Mouse (Mus musculus) hindbrain, embryonic 14.5 days (tissue): ENCODE results near the gene Polr1d. TPM values are rescaled to one million over a fixed set of nuclear protein-coding genes. Genes with fewer than 3 reads are reported as not detected.
A peak's percentile ranks its signal among the peaks of the same experiment; 100 is the strongest.

Experiments used
- ATAC-seq: fragments of 200-750 bp; cut with Nextera tagmentation; 2 replicates; pipeline ENCODE4 v1.8.0; 2017; ENCODE audit warnings: moderate number of reproducible peaks, mild to moderate bottlenecking, moderate TSS enrichment, moderate library complexity; ENCODE audit not compliant: low FRiP score
- DNase-seq: peaks from one replicate; pipeline ENCODE4 v3.0.0-alpha.2; 2015; ENCODE audit warnings: low spot score
- H3K27ac ChIP-seq: fragments of 300-500 bp; sonication (generic); 2 replicates; pipeline ENCODE4 v1.5.1; 2014; ENCODE audit warnings: mild to moderate bottlenecking, moderate library complexity
- H3K27me3 ChIP-seq: fragments of 300-500 bp; sonication (generic); 2 replicates; pipeline ENCODE4 v1.6.1; 2014; ENCODE audit warnings: mild to moderate bottlenecking, low read length, mixed read lengths; ENCODE audit not compliant: control insufficient read depth, insufficient read depth
- H3K36me3 ChIP-seq: fragments of 300-500 bp; sonication (generic); replicated peaks from 2 replicates; pipeline ENCODE4 v1.6.1; 2014; ENCODE audit not compliant: control insufficient read depth, insufficient read depth
- H3K4me1 ChIP-seq: fragments of 300-500 bp; sonication (generic); replicated peaks from 2 replicates; pipeline ENCODE4 v1.6.1; 2014; ENCODE audit warnings: antibody characterized with exemption, low read length, mixed read lengths; ENCODE audit not compliant: control insufficient read depth, insufficient read depth
- H3K4me2 ChIP-seq: fragments of 300-500 bp; sonication (generic); replicated peaks from 2 replicates; pipeline ENCODE4 v1.6.1; 2014; ENCODE audit warnings: mild to moderate bottlenecking, moderate library complexity
- H3K4me3 ChIP-seq: fragments of 300-500 bp; sonication (generic); replicated peaks from 2 replicates; pipeline ENCODE4 v1.5.1; 2014; ENCODE audit warnings: mild to moderate bottlenecking, low read length
- H3K9ac ChIP-seq: fragments of 300-500 bp; sonication (generic); 2 replicates; pipeline ENCODE4 v1.6.1; 2014
- H3K9me3 ChIP-seq: fragments of 300-500 bp; sonication (generic); 2 replicates; pipeline ENCODE4 v1.6.1; 2016; ENCODE audit warnings: low read length; ENCODE audit not compliant: control insufficient read depth
- WGBS: fragments of 180-500 bp; shearing (Covaris S2); extraction: QIAGEN DNeasy Blood & Tissue Kit; methylation state at CpG from one replicate; pipeline ENCODE4 v1.1.7; 2014; 5-methylcytosine and 5-hydroxymethylcytosine counted together
- polyA plus RNA-seq: library from polyadenylated mRNA; unstranded; fragments of >200 nt; fragmentation: Nextera tagmentation; extraction: Ambion mirVana; gene quantifications from 2 replicates; pipeline ENCODE4 v1.2.1, GENCODE M21; 2014

The Polr1d gene
- polyA plus RNA-seq, 1 experiment from 2014 or later, result 113 TPM

DNA sequence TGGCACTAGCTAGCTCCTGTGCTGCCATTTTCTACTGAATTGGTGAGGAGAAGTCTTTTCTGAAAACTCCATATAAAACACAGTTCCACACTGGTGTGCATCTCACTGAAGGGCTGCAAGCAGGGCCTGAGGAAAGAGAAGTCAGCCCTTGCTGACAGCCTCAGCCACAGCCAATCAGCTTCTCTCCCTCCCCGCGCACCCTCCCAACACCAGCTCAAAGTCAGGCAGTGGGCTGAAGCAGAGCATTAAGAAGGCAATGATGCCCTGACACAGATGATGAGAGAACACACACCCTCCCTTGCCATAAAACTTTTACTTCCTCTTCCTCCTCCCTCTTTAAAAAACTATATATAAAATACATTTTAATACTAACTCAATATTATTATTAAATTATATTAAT, 16.8 kb upstream of the Polr1d start:
- ATAC-seq (no peak), DNase-seq (no peak)
- Histone ChIP-seq H3K4me2 (no peak overlapping the region), H3K27ac (no peak overlapping the region), H3K4me3 (no peak overlapping the region), H3K36me3 (no peaks in the 10 kb centered on the region), H3K27me3 (no peaks in the 10 kb centered on the region), H3K9me3 (no peaks in the 10 kb centered on the region), H3K9ac (no peak overlapping the region), H3K4me1 (no peaks in the 10 kb centered on the region)
- 86% methylated on average over 2 of the region's 2 CpGs for WGBS

GRCm38 (mm10) chr5:147063215-147063661, 13.6 kb upstream of the Polr1d start:
- Histone ChIP-seq H3K9me3 (no peaks in the 10 kb centered on the region), H3K9ac (no peak overlapping the region), H3K4me1 (no peaks in the 10 kb centered on the region), H3K27ac (no peak overlapping the region), H3K27me3 (no peaks in the 10 kb centered on the region), H3K36me3 (no peaks in the 10 kb centered on the region), H3K4me2 (no peak overlapping the region), H3K4me3 (no peak overlapping the region)
- no peak for ATAC-seq
- WGBS, result 77% methylated on average over 8 of the region's 8 CpGs
- no peak for DNase-seq

GRCm38 (mm10) chr5:147066129-147066528, 10.7 kb upstream of the Polr1d start:
- no peaks in the 10 kb centered on the region for H3K36me3 ChIP-seq
- H3K4me1 ChIP-seq, result no peaks in the 10 kb centered on the region
- ATAC-seq (no peak), DNase-seq (no peak)
- no peak overlapping the region for H3K9ac ChIP-seq
- no peak overlapping the region for H3K27ac ChIP-seq
- no peaks in the 10 kb centered on the region for H3K9me3 ChIP-seq
- 57% methylated on average over 4 of the region's 4 CpGs for WGBS
- no peak overlapping the region for H3K4me2 ChIP-seq
- H3K27me3 ChIP-seq, result no peaks in the 10 kb centered on the region
- no peak overlapping the region for H3K4me3 ChIP-seq

DNA sequence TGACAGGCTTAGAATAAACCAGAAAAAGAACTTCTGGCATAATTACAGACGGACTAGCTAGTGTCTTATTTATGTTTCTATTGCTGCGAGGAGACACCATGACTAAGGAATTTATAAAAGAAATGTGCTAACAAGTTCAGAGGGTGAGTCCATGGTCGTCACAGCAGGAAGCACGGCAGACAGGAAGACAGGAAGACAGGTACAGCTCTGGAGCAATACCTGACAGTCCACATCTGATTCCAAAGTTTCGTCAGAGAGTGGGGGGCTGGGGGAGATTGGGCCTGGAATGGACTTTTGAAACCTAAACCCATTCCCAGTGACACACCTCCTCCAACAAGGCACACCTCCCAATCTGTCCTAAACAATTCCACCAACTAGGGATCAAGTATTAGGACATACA, 9.9 kb upstream of the Polr1d start:
- DNase-seq (no peak), ATAC-seq (no peak)
- 77% methylated on average over 5 of the region's 5 CpGs for WGBS
- Histone ChIP-seq H3K4me1 (no peaks in the 10 kb centered on the region), H3K4me3 (no peak overlapping the region), H3K9me3 (no peaks in the 10 kb centered on the region), H3K27me3 (no peaks in the 10 kb centered on the region), H3K36me3 (no peaks in the 10 kb centered on the region), H3K27ac (no peak overlapping the region), H3K9ac (no peak overlapping the region), H3K4me2 (no peak overlapping the region)

DNA sequence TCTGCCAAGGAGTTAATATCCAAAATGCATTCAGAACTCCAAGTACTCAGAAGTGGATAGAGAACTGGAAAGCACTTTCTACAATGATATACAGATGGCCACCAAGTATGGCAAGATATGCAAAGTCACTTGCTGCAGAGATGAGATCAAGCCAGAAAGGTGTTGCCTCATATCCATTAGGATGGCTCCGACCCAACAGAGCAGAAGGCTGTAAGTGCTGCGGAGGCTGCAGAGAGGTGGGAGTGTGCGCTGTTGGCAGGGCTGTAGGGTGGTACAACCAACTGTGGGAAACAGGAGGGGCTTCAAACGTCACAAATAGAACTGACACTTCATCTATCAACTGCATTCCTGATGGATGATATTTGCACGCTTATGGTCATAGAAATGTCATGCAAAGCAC, 8.0 kb upstream of the Polr1d start:
- H3K36me3 ChIP-seq, result no peaks in the 10 kb centered on the region
- no peaks in the 10 kb centered on the region for H3K9me3 ChIP-seq
- WGBS, result 77% methylated on average over 5 of the region's 5 CpGs
- ATAC-seq (no peak), DNase-seq (no peak)
- no peaks in the 10 kb centered on the region for H3K4me1 ChIP-seq
- H3K27me3 ChIP-seq, result no peaks in the 10 kb centered on the region
- H3K4me3 ChIP-seq, result no peak overlapping the region
- no peak overlapping the region for H3K9ac ChIP-seq
- no peak overlapping the region for H3K27ac ChIP-seq
- H3K4me2 ChIP-seq, result no peak overlapping the region

GRCm38 (mm10) chr5:147070791-147071516, 5.9 kb upstream of the Polr1d start:
- no peaks in the 10 kb centered on the region for H3K4me1 ChIP-seq
- H3K36me3 ChIP-seq, result no peaks in the 10 kb centered on the region
- H3K27me3 ChIP-seq, result no peaks in the 10 kb centered on the region
- H3K4me3 ChIP-seq, result no peak overlapping the region
- WGBS, result 79% methylated on average over 16 of the region's 16 CpGs
- no peaks in the 10 kb centered on the region for H3K9me3 ChIP-seq
- ATAC-seq (no peak), DNase-seq (no peak)
- no peak overlapping the region for H3K4me2 ChIP-seq
- H3K27ac ChIP-seq, result no peak overlapping the region
- H3K9ac ChIP-seq, result no peak overlapping the region

DNA sequence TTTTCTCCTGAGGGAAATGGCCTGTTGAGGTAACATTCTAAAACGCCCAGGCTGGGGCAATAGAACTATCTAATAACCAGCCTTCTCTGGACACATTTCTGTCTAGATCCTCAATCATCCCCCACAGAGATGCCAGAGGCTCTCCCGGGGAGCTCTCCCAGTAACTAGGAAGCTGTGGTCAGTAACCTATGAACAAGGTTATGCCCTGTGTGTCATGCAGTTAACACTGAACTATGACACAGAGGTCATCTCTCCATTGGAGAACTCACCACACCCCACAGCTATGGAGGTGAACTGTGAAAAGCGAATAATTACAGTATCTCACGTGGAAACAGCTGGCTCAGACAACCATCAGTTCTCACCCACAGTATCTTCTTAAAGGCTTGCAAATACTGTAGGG, 5.0 kb upstream of the Polr1d start:
- no peak overlapping the region for H3K9ac ChIP-seq
- H3K4me1 ChIP-seq, result no peaks in the 10 kb centered on the region
- H3K4me2 ChIP-seq, result no peak overlapping the region
- H3K4me3 ChIP-seq, result no peak overlapping the region
- no peaks in the 10 kb centered on the region for H3K27me3 ChIP-seq
- H3K9me3 ChIP-seq, result no peaks in the 10 kb centered on the region
- DNase-seq, result no peak
- H3K36me3 ChIP-seq, result no peaks in the 10 kb centered on the region
- no peak overlapping the region for H3K27ac ChIP-seq
- ATAC-seq, result no peak
- WGBS, result 57% methylated on average over 4 of the region's 4 CpGs

DNA sequence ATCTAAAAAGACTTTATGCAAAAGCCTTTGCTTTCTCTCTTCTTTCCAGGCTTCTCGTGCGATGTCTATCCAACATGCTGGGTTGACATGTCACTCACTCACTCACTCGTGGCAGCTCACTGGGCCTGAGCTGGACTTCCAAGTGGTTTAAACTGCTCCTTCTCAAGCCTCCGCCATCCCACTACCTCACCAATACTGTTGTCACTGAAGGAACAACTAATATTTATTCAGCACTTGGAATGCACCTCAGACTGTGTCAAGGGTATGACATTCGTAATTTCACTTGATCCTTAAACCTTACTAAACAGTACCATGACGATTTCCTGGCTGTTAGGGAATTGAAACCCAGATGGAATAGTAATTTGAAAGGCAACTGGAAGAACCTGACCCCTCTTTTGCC, 3.0 kb upstream of the Polr1d start:
- H3K9me3 ChIP-seq, result no peaks in the 10 kb centered on the region
- no peak overlapping the region for H3K4me2 ChIP-seq
- no peak overlapping the region for H3K27ac ChIP-seq
- peaks cover 11% of the 10 kb centered on the region for H3K4me1 ChIP-seq
- ATAC-seq (no peak), DNase-seq (no peak)
- no peaks in the 10 kb centered on the region for H3K27me3 ChIP-seq
- 91% methylated on average over 6 of the region's 6 CpGs for WGBS
- no peaks in the 10 kb centered on the region for H3K36me3 ChIP-seq
- no peak overlapping the region for H3K4me3 ChIP-seq
- no peak overlapping the region for H3K9ac ChIP-seq

DNA sequence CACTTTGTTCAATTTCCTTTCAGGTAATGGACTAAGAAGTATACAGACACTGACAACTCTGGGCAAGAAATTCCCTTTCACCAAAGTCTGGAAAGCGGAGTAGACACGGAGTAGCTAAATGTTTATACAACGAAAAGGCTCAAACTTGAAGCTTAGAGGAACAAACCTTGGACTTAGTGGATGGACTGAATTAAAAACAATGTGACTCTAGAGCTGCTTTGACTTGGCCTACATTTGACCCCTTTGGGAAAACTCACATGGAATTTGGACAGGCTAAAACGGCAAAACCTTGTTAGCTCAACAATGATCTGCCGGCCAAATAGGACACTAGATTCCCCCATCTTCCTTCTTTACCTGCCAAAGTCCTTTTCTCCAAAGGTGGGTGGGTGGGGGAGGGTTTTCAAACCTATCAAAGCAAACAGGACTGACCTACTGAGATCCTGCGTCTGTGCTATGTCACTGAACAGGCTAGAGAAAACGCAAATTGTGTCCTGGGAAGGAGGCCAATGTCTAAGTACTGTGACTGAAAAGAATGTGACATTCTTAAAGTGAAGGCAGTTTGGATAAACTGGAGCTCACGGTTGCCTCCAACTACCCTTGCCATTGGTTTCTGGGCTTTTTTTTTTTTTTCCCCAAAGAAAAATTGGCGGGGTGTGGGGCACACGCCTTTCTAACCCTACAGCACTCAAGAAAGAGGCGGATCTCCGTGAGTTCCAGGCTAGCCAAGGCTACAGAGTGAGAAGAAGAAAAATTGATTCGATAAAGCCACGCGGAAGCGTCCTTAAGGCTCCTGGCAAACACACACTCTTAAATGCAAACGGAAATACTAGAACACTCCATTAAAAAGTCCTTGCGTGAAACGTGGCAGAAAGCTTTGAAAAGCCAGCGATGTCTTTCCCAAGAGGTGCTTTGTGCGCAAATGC, 1.5 kb upstream of the Polr1d start:
- peak overlapping the region; percentile 76 for H3K9ac ChIP-seq
- WGBS, result 16% methylated on average over 21 of the region's 21 CpGs
- H3K4me2 ChIP-seq, result peak overlapping the region; percentile 82
- no peak for ATAC-seq
- no peaks in the 10 kb centered on the region; the same call in 1 of the 2 replicates for H3K36me3 ChIP-seq
- peak overlapping the region; percentile 65 for H3K4me3 ChIP-seq
- H3K27ac ChIP-seq, result peak overlapping the region; percentile 34; the same call in 1 of the 2 replicates
- DNase-seq, result peak; percentile 35
- no peaks in the 10 kb centered on the region for H3K9me3 ChIP-seq
- H3K4me1 ChIP-seq, result peaks cover 14% of the 10 kb centered on the region
- no peaks in the 10 kb centered on the region for H3K27me3 ChIP-seq
